Mouse (Mus musculus) limb, embryonic 13.5 days (tissue): Measurements from ENCODE around the gene Srsf2. TPM values are rescaled to one million over a fixed set of nuclear protein-coding genes. Genes with fewer than 3 reads are reported as not detected.

ENCODE experiments used
- ATAC-seq: fragments of 200-750 bp; cut with Nextera tagmentation; 2 replicates; pipeline ENCODE4 v1.8.0; 2017; ENCODE audit warnings: low read depth, moderate number of reproducible peaks, moderate TSS enrichment; ENCODE audit not compliant: low FRiP score
- H3K27ac ChIP-seq: fragments of 300-500 bp; sonication (generic); 2 replicates; pipeline ENCODE4 v1.5.1; 2015; ENCODE audit warnings: inconsistent platforms, mild to moderate bottlenecking, moderate library complexity
- H3K27me3 ChIP-seq: fragments of 300-500 bp; sonication (generic); 2 replicates; pipeline ENCODE4 v1.6.1; 2015; ENCODE audit warnings: mild to moderate bottlenecking, inconsistent platforms
- H3K36me3 ChIP-seq: fragments of 300-500 bp; sonication (generic); 2 replicates; pipeline ENCODE4 v1.6.1; 2015; ENCODE audit warnings: inconsistent platforms, mild to moderate bottlenecking, moderate library complexity
- H3K4me1 ChIP-seq: fragments of 300-500 bp; sonication (generic); 2 replicates; pipeline ENCODE4 v1.6.1; 2015; ENCODE audit warnings: inconsistent platforms
- H3K4me2 ChIP-seq: fragments of 300-500 bp; sonication (generic); replicated peaks from 2 replicates; pipeline ENCODE4 v1.6.1; 2015; ENCODE audit warnings: inconsistent platforms, mild to moderate bottlenecking, moderate library complexity
- H3K4me3 ChIP-seq: fragments of 300-500 bp; sonication (generic); 2 replicates; pipeline ENCODE4 v1.5.1; 2015; ENCODE audit warnings: moderate library complexity, mild to moderate bottlenecking, inconsistent platforms
- H3K9ac ChIP-seq: fragments of 300-500 bp; sonication (generic); 2 replicates; pipeline ENCODE4 v1.6.1; 2015; ENCODE audit warnings: mild to moderate bottlenecking, inconsistent platforms
- H3K9me3 ChIP-seq: fragments of 300-500 bp; sonication (generic); 2 replicates; pipeline ENCODE4 v1.6.1; 2016; ENCODE audit warnings: inconsistent platforms
- WGBS: fragments of 180-500 bp; shearing (Covaris S2); methylation state at CpG from one replicate; pipeline ENCODE4 v1.1.7; 2015; 5-methylcytosine and 5-hydroxymethylcytosine counted together
- polyA plus RNA-seq: library from polyadenylated mRNA; unstranded; fragments of >200 nt; fragmentation: Nextera tagmentation; extraction: Ambion mirVana; gene quantifications from 2 replicates; pipeline ENCODE4 v1.2.1, GENCODE M21; 2015

Srsf2 gene
- polyA plus RNA-seq, 1 experiment from 2014 or later = 789 TPM

DNA sequence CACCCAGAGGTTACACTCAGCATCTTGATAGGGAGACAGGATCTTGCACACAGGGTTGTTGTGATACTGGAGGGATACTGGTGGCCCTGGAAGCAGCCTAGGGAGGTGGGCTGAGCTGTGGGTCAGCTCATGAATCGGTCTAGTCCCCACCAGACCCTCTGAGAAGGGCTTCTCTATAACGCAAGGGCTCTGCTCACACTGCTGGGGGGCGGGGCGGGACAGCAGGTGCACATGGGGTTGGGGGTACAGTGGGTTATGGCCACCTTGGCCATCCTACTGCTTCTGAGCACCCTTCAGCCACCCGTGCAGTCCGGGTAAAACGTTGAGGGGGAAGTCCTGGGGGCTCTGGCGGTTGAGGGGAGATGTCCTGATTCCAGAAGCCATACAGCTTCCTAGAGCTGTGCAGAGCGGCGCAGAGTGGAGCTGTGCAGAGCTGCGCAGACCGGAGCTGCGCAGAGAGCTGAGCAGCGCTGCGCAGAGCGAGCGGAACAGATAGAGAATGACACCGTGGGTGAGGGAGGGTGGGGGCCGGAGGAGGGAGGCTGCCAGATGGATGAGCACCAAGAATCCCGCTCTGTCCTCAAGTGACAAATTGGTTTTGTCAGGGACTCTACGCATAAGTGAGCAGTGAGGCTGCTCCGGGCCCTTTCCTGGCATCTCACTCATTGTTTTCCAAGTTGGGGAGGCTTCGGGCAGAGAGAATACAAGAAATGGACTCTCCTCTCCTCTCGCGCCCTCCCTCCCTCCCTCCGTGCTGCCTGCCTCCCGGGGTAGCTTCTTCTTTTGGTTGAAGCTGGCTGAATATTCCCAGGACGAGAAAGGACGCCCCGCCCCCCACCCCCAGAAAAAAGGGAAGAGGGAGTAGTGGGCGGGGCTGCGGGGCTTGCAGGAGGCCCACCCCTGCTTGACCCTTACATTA lies 41.7 kb downstream of the Srsf2 start:
- 7% methylated on average over 31 of the region's 32 CpGs for WGBS
- peak overlapping the region; percentile 48; the same call in 1 of the 2 replicates for H3K27ac ChIP-seq
- 0 out of 2 replicates have a peak, but pooled peaks have one; percentile 46 for ATAC-seq
- peak overlapping the region; percentile 48 for H3K9ac ChIP-seq
- H3K27me3 ChIP-seq = no peaks in the 10 kb centered on the region; the same call in 1 of the 2 replicates
- no peaks in the 10 kb centered on the region for H3K9me3 ChIP-seq
- peak overlapping the region; percentile 38 for H3K4me3 ChIP-seq
- H3K4me2 ChIP-seq = peak overlapping the region; percentile 68
- H3K36me3 ChIP-seq = no peaks in the 10 kb centered on the region
- peaks cover 66% of the 10 kb centered on the region for H3K4me1 ChIP-seq

DNA sequence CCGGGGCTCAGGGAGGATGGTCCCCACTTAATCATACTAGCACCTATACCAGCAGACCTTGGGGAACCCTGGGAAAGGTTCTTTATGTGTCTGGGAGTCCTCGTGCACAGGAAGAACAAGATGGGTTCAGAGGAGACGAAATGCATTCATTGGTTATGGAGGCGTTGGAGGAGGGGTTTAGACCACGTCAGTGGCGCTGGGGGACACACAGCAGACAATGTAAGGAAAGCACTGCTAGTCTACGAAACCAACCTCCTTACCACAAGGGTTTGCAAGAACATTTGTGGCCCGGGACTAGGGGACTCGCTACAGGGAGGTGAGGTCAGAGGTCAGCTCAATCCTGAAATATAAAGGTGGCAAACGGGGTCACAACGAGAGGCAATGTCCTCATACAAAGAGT lies 42.4 kb downstream of the Srsf2 start:
- Histone ChIP-seq H3K4me1 (peaks cover 65% of the 10 kb centered on the region), H3K36me3 (no peaks in the 10 kb centered on the region), H3K4me3 (no peak overlapping the region), H3K27ac (no peak overlapping the region), H3K4me2 (no peak overlapping the region), H3K27me3 (no peaks in the 10 kb centered on the region; the same call in 1 of the 2 replicates), H3K9me3 (no peaks in the 10 kb centered on the region), H3K9ac (no peak overlapping the region)
- WGBS = 68% methylated on average over 11 of the region's 11 CpGs
- no peak for ATAC-seq

DNA sequence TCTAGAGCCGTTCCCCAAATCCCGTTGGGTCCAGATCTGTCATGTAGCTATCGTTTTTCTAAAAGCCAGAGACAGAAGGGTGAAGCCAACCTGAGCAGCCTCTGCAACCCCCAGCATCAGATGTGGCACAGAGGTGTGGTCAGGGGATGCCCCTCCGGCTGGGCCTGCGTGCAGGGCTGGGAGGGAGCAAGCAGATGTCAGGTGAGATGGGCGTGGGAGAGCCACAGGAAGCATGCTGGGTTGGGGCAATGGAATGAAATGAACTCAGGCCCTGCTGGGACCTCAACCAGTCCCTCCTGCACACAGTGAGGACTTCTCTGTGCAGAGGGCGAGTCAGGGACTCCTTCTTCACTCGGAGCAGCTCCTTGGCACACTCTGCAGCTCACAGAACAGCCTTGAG lies 43.4 kb downstream of the Srsf2 start:
- Histone ChIP-seq H3K4me1 (peaks cover 55% of the 10 kb centered on the region), H3K27ac (no peak overlapping the region), H3K36me3 (no peaks in the 10 kb centered on the region), H3K9me3 (no peaks in the 10 kb centered on the region), H3K4me3 (no peak overlapping the region), H3K4me2 (no peak overlapping the region), H3K9ac (0 out of 2 replicates have a peak overlapping the region, but pooled peaks have one; percentile 35), H3K27me3 (no peaks in the 10 kb centered on the region; the same call in 1 of the 2 replicates)
- 78% methylated on average over 8 of the region's 8 CpGs for WGBS
- ATAC-seq = no peak

DNA sequence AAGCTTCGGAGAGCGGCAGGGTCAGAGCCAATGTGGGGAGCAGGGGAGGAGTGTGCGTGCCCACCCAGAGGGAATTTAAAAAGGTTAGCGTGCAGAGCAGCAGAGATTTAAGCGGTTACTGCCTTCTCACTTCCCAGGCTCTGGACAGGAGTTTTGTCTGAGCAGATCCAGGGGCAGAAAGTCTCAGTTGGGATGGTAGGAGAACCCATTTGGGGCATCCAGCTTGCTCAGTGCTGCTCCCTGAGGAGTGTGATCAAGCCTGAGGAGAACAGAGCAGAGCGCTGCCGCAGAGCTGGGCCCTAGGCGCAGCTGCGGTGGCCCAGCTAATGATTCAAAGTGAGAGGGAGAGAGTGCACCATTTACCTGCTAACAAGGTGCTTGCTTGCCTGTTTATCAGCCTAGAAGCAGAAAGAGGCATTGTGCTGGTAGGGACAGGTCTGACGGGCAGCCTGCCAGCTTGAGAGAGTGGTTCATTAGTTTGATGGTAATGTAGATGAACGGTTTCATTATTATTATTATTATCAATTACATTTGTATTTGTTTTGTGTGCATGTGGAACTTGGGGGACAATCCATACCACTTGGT lies 44.0 kb downstream of the Srsf2 start:
- Histone ChIP-seq H3K4me1 (peaks cover 49% of the 10 kb centered on the region), H3K9me3 (no peaks in the 10 kb centered on the region), H3K36me3 (no peaks in the 10 kb centered on the region), H3K9ac (no peak overlapping the region), H3K4me2 (no peak overlapping the region), H3K27ac (no peak overlapping the region), H3K4me3 (no peak overlapping the region), H3K27me3 (no peaks in the 10 kb centered on the region; the same call in 1 of the 2 replicates)
- no peak for ATAC-seq
- 79% methylated on average over 11 of the region's 11 CpGs for WGBS

DNA sequence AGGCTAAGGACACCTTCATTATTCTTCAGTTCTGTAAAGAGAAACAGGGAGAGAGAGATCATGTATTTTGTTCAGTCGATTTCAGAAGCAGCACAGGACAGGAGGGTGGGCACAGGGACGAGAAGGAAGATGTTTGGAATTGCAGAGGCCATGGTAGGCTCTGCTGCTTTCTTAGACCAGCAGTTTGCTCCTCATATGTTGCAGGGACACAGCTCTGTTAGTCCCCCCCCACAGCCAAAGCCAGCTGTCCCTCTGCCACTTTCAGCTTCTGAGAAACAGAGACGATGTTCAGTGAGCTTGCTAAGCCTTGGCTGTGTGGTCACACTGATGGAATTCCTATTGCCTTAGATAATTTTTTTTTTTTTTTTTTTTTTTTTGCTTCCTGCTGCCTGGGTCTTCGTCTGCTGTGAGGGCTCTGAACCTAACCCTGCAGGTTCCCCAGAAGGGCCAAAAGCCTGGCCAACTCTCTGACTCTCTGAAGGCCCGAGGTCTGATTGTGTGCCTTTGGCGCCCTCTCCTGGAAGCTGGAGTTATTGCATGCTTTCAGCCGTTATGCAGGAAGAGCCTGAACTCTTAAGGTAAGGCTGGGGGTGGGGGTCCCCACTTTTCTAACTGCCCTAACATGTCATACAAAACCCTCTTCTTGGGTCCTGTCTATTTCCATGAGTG lies 44.8 kb downstream of the Srsf2 start:
- H3K4me1 ChIP-seq = peaks cover 41% of the 10 kb centered on the region
- no peak overlapping the region for H3K4me3 ChIP-seq
- no peaks in the 10 kb centered on the region; the same call in 1 of the 2 replicates for H3K27me3 ChIP-seq
- H3K27ac ChIP-seq = no peak overlapping the region; the same call in 1 of the 2 replicates
- H3K9ac ChIP-seq = no peak overlapping the region
- H3K4me2 ChIP-seq = 0 out of 2 replicates have a peak overlapping the region, but pooled peaks have one; percentile 5
- H3K9me3 ChIP-seq = no peaks in the 10 kb centered on the region
- ATAC-seq = peak; percentile 21; the same call in 1 of the 2 replicates
- WGBS = 24% methylated on average over 7 of the region's 7 CpGs
- no peaks in the 10 kb centered on the region for H3K36me3 ChIP-seq

DNA sequence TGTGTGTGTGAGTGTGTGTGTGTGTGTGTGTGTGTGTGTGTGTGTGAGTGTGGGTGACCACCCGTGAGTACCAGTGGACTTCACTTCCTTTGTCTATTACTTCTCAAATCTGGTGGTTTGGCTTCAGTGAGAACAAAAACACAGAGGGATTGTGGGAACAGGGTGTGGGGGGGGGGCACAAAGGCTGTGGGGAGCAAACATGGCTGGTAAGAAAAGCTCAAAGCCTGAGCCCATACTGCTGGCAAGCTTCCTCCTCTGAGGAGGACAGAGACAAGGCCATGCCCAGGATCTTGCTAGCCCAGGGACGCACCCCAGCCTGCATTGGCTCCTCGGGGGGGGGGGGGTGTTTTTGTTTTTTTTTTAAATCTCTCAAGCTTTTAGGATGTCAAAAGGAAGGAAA lies 45.4 kb downstream of the Srsf2 start:
- H3K4me3 ChIP-seq = no peak overlapping the region
- no peak overlapping the region for H3K27ac ChIP-seq
- H3K27me3 ChIP-seq = no peaks in the 10 kb centered on the region; the same call in 1 of the 2 replicates
- H3K36me3 ChIP-seq = no peaks in the 10 kb centered on the region
- peaks cover 35% of the 10 kb centered on the region for H3K4me1 ChIP-seq
- H3K4me2 ChIP-seq = no peak overlapping the region
- no peak for ATAC-seq
- H3K9me3 ChIP-seq = no peaks in the 10 kb centered on the region
- no peak overlapping the region for H3K9ac ChIP-seq
- 74% methylated on average over 3 of the region's 3 CpGs for WGBS

DNA sequence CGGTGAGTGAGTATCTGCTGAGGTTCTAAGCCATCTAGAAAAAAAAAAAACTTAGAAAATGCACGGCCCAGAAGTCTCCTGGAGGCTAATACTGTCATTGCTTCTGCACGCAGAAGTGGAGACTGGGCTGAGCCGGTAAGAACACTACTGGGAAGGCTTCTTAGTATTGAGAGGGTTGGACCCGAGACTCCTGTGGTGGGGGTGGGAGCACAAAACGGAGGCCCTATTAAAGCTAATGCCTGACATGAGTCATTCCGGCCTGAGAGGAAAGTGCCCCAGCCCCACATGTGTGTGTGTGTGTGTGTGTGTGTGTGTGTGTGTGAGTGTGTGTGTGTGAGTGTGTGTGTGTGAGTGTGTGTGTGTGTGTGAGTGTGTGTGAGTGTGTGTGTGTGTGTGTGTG lies 45.8 kb downstream of the Srsf2 start:
- Histone ChIP-seq H3K4me1 (peaks cover 31% of the 10 kb centered on the region), H3K27ac (no peak overlapping the region), H3K27me3 (no peaks in the 10 kb centered on the region; the same call in 1 of the 2 replicates), H3K9me3 (no peaks in the 10 kb centered on the region), H3K9ac (no peak overlapping the region; the same call in 1 of the 2 replicates), H3K36me3 (no peaks in the 10 kb centered on the region), H3K4me3 (no peak overlapping the region), H3K4me2 (no peak overlapping the region)
- no peak for ATAC-seq
- WGBS = 42% methylated on average over 7 of the region's 7 CpGs

DNA sequence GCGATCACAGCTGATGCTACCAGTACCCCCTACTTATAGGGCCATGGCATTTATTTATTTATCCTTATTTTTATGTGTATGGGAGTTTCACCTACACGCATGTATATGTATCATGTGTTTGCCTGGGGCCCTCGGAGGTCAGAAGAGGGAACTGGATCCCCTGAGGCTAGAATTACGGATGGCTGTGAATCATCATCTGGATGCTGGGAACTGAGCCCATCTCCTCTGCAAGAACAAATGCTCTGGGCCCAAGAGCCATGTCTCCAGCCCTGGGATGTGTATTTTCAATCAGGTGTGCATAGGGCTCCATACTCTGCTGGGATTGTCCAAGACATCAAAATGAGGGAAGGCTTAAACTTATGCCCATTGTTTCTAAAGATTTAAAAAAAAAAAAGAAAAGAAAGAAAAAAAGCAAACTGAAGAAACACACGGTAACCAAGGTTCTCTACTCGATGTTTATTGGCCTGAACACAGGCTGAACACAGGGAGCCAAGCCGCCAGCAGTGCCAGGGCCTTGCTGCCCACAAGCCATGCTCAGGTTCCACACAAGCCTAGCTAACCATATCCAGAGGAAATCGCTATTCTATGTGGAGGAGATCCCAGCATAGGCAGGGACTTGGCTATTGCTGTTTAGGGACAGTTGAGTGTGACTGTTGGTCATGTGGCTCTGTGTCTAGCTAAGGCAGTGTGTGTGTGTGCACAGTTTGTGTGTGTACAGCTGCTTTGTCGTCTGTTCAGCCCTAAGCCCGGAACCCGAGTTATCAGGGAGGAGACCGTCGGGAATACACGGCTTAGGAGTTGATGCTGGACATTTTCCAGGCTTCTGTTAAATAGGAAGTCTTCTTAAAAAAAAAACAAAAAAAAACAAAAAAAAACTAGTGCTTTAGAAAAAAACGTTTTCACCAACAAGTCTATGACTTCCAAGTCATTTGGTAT lies 46.5 kb downstream of the Srsf2 start:
- no peak overlapping the region for H3K4me3 ChIP-seq
- H3K4me2 ChIP-seq = no peak overlapping the region
- 76% methylated on average over 15 of the region's 15 CpGs for WGBS
- H3K9me3 ChIP-seq = no peaks in the 10 kb centered on the region
- H3K27ac ChIP-seq = 0 out of 2 replicates have a peak overlapping the region, but pooled peaks have one; percentile 4
- ATAC-seq = no peak
- H3K27me3 ChIP-seq = no peaks in the 10 kb centered on the region; the same call in 1 of the 2 replicates
- peak overlapping the region; percentile 10; the same call in 1 of the 2 replicates for H3K9ac ChIP-seq
- H3K4me1 ChIP-seq = peaks cover 26% of the 10 kb centered on the region
- H3K36me3 ChIP-seq = no peaks in the 10 kb centered on the region

DNA sequence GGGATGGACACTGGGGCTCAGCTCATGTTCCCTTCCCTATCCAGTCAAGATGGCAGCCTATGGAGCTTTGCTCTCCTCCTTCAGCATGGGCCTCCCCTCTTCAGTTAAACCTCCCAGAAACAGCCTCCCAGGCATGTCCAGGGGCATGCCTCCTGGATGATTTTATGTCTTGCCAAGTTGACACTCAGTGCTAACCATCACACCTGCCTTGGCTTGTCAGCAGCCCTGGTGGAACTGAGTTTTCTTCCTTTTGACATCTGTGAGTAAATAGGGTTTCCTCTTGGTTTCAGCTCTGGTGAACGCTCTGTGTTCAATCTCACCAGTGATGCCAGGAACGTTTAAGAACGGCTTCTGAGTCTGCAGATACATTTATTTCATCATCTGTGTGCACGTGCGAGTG lies 50.2 kb downstream of the Srsf2 start:
- 88% methylated on average over 5 of the region's 5 CpGs for WGBS
- Histone ChIP-seq H3K27me3 (no peaks in the 10 kb centered on the region), H3K4me1 (peaks cover 15% of the 10 kb centered on the region), H3K36me3 (no peaks in the 10 kb centered on the region), H3K9ac (no peak overlapping the region), H3K27ac (no peak overlapping the region), H3K4me3 (no peak overlapping the region), H3K4me2 (no peak overlapping the region), H3K9me3 (no peaks in the 10 kb centered on the region)
- no peak for ATAC-seq

DNA sequence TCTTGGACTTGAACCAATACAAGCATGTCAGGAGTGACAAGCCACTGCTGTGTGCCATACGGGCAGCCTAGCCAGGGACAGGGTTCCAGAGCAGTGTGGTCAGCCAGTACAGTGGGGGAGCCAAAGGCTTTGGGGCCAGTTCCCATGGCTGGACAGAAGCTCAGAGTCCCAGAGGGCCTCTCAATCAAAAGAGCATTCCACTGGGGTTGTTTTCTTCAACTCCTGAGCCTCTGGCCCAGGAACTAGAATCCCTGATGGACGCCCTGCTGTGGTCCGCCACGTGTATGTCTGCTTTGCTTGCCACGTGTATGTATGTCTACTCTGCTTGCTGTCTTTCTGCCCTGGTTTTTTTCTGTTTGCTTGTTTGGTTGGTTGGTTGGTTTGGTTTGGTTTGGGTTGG lies 51.8 kb downstream of the Srsf2 start:
- WGBS = 72% methylated on average over 5 of the region's 5 CpGs
- H3K27ac ChIP-seq = no peak overlapping the region
- H3K4me3 ChIP-seq = no peak overlapping the region
- H3K9me3 ChIP-seq = no peaks in the 10 kb centered on the region
- H3K4me2 ChIP-seq = no peak overlapping the region
- no peak overlapping the region for H3K9ac ChIP-seq
- 0 out of 2 replicates have a peak, but pooled peaks cover 5% of the 10 kb centered on the region for H3K4me1 ChIP-seq
- ATAC-seq = no peak
- no peaks in the 10 kb centered on the region for H3K36me3 ChIP-seq
- H3K27me3 ChIP-seq = no peaks in the 10 kb centered on the region
